Mouse (Mus musculus): ENCODE measurements around the gene Akr1cl. TPM values are rescaled to one million over a fixed set of nuclear protein-coding genes. Genes with fewer than 3 reads are reported as not detected.
"Not testable (repeated sequence)": the region's sequence is repeated elsewhere in the genome, so short reads cannot be mapped to it uniquely, and the experiment has no call there.

The Akr1cl gene
- 0.33 and 0.46 TPM in 2 replicates for polyA plus RNA-seq (2015; fragmentation: Nextera tagmentation; extraction: Ambion mirVana)

DNA sequence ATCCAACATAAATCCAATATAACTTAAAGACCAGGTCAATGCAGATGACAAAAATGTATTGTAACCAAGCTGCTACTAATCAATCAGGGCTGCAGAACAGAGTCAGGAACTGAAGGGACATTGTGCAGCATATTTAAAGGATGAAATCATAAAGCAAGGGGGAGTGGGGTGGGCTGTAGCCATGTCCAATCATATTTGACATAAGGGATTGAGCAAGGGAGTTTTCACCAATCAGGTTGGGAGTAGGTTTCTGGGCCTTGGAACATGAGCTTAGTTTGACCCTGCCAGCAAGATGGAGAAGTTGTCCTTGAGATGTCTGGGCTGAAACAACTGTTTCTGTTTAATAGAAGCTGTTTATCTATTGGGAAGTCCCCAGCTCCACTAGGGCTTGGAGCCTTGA lies at the start of gene Akr1cl:
TSS of gene Akr1cl (minus strand) at position 119 of the 400 bp plus-strand sequence.
- Histone ChIP-seq H3K27ac (replicated peaks) (no peak within 1 kb of the TSS), H3K4me3 (no peak within 1 kb of the TSS), H3K9me3 (0 out of 2 replicates have a peak, but pooled peaks cover 3% of the 10 kb centered on the region), H3K27me3 (replicated peaks) (no peaks in the 10 kb centered on the region), H3K36me3 (no peaks in the 10 kb centered on the region), H3K4me1 (no peaks in the 10 kb centered on the region), H3K9ac (no peak within 1 kb of the TSS), H3K4me2 (no peak within 1 kb of the TSS)
- no peak for ATAC-seq (ENCODE audit: extremely low read depth, insufficient number of reproducible peaks, low FRiP score, low TSS enrichment)

DNA sequence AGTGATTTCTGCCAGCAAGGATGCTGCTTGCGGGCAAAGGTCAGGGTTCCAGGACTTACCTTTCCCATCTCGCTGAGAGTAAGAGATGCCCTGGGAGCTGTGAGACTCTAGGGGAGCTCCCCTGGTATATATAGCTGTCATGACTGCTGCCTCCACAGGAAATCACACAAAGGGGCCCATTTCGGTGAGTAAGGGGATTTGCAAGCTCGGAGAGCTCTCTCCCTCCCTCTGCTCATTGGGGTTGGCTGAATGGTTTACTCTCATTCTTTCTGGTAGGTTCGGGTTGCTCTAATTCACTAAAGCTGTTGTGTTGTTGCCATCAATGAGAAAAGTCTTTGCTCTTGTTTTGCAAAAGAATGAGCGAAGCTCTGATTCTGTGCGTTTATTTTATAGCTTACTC lies 49.6 kb upstream of the Akr1cl start, which contains the start of gene Crygb:
TSS of gene Crygb (minus strand) at position 101 of the 400 bp plus-strand sequence.
- H3K4me3 ChIP-seq, result no peak within 1 kb of the TSS

DNA sequence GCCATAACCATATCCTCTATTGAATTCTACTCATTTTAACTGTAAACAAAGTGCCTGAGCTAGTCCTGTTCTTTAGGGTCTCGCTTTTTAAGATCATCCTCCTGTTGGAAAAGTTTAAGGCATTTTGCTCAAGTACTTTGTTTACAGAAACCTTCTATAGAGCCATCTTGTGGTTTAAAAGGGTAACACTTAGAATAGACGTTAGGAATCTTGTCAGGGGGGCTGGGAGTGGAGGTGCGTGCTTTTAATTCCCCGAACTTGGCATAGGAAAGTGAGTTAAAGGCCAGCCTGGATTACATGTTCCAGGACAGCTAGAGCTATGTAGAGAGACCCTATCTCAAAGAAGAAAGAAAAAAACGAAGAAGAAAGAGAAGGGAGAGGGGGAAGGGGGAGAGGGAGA lies 43.0 kb upstream of the Akr1cl start:
- H3K9ac ChIP-seq, result no peak overlapping the region
- H3K4me1 ChIP-seq, result peaks cover 5% of the 10 kb centered on the region; the same call in 1 of the 2 replicates
- no peak for ATAC-seq (ENCODE audit: extremely low read depth, insufficient number of reproducible peaks, low FRiP score, low TSS enrichment)
- no peak overlapping the region for H3K27ac ChIP-seq (replicated peaks)
- 0 out of 2 replicates have a peak, but pooled peaks cover 4% of the 10 kb centered on the region for H3K9me3 ChIP-seq
- WGBS, result 11% methylated on average over 5 of the region's 5 CpGs
- no peaks in the 10 kb centered on the region for H3K27me3 ChIP-seq (replicated peaks)
- no peak overlapping the region for H3K4me3 ChIP-seq
- H3K4me2 ChIP-seq, result no peak overlapping the region
- H3K36me3 ChIP-seq, result no peaks in the 10 kb centered on the region

More for the DNA sequence above, 49.6 kb upstream of the Akr1cl start, which contains the start of gene Crygb:
- Histone ChIP-seq H3K27me3 (replicated peaks) (no peaks in the 10 kb centered on the region), H3K4me2 (peak within 1 kb of the TSS; percentile 27; the same call in 1 of the 2 replicates), H3K9me3 (0 out of 2 replicates have a peak, but pooled peaks cover 4% of the 10 kb centered on the region), H3K36me3 (no peaks in the 10 kb centered on the region), H3K4me1 (no peaks in the 10 kb centered on the region), H3K27ac (replicated peaks) (no peak within 1 kb of the TSS), H3K9ac (no peak within 1 kb of the TSS)
- no peak for ATAC-seq (ENCODE audit: extremely low read depth, insufficient number of reproducible peaks, low FRiP score, low TSS enrichment)
- WGBS, result 38% methylated on average over 7 of the region's 7 CpGs

DNA sequence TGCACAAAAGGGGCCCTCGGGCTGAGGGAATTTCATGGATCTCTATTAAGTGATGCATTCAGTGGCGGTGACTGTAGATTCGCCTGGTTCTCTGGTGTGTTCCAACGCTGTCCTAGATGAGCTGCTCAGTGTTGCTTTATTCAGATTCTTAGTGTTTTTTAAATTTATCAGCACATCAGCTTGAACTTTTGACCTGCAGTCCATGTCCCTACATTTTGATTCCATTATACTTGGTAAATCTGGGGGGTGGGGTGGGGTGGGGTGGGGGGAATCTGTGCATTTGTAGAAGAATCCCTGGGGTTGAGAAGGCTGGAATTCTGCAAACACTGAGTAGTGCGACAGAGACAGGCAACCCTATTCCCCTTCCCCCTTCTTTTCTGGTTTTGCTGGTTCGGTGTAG lies 41.0 kb upstream of the Akr1cl start, which contains the start of gene Crygc:
TSS of gene Crygc (minus strand) at position 101 of the 400 bp plus-strand sequence.
- no peak within 1 kb of the TSS for H3K9ac ChIP-seq
- no peaks in the 10 kb centered on the region for H3K36me3 ChIP-seq
- H3K4me3 ChIP-seq, result no peak within 1 kb of the TSS
- 0 out of 2 replicates have a peak, but pooled peaks cover 2% of the 10 kb centered on the region for H3K9me3 ChIP-seq
- 0 out of 2 replicates have a peak within 1 kb of the TSS, but pooled peaks have one; percentile 16 for H3K4me2 ChIP-seq
- WGBS, result 66% methylated on average over 6 of the region's 6 CpGs
- no peak within 1 kb of the TSS for H3K27ac ChIP-seq (replicated peaks)
- H3K4me1 ChIP-seq, result peaks cover 5% of the 10 kb centered on the region; the same call in 1 of the 2 replicates
- no peak for ATAC-seq (ENCODE audit: extremely low read depth, insufficient number of reproducible peaks, low FRiP score, low TSS enrichment)
- H3K27me3 ChIP-seq (replicated peaks), result no peaks in the 10 kb centered on the region

DNA sequence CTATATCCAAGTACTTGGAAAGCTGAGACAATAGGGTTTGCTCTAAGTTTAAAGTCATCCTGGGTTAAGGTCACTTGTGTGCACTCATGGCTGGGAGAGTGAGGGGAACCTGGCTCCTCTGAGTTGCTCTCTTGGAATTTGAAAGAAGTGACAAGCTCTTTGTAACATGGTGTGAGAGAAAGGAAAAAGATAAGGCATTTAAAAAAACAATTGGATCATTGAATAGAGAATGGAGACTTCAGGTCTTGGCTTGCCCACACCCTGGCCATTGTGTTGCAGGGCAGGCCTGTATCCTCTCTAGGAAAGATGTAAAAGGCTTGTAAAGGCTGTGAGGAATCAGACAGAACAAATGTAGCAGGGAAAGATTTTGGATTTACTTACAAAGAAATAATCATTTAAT lies 35.3 kb upstream of the Akr1cl start:
- Histone ChIP-seq H3K9ac (no peak overlapping the region), H3K4me3 (no peak overlapping the region), H3K27ac (replicated peaks) (no peak overlapping the region), H3K4me1 (no peaks in the 10 kb centered on the region), H3K27me3 (replicated peaks) (no peaks in the 10 kb centered on the region), H3K9me3 (no peaks in the 10 kb centered on the region), H3K4me2 (no peak overlapping the region), H3K36me3 (no peaks in the 10 kb centered on the region)
- ATAC-seq (ENCODE audit: extremely low read depth, insufficient number of reproducible peaks, low FRiP score, low TSS enrichment), result no peak

DNA sequence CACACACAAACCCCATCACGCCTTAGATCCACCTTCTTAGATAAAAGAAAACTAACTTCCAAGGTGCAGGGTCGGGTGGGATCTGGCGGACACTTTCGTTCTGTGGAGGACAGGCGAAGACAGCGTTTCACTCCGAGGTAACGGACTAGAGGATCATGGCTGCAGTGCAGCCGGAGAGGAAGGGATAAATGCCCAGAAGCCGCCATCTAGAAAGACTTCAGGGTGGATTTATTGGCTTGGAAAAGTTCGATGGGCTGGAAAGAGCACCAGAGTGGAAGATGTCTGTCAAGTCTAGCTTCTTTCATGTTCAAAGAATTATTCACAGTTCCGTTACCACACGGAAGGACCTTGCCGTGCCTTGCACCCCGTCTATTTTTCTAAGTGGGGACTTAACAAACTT lies 31.6 kb upstream of the Akr1cl start:
- Histone ChIP-seq H3K4me3 (no peak overlapping the region), H3K36me3 (no peaks in the 10 kb centered on the region), H3K4me1 (no peaks in the 10 kb centered on the region), H3K27ac (replicated peaks) (no peak overlapping the region), H3K9me3 (no peaks in the 10 kb centered on the region), H3K4me2 (no peak overlapping the region), H3K27me3 (replicated peaks) (no peaks in the 10 kb centered on the region), H3K9ac (no peak overlapping the region)
- no peak for ATAC-seq (ENCODE audit: extremely low read depth, insufficient number of reproducible peaks, low FRiP score, low TSS enrichment)
- WGBS, result 82% methylated on average over 15 of the region's 15 CpGs

DNA sequence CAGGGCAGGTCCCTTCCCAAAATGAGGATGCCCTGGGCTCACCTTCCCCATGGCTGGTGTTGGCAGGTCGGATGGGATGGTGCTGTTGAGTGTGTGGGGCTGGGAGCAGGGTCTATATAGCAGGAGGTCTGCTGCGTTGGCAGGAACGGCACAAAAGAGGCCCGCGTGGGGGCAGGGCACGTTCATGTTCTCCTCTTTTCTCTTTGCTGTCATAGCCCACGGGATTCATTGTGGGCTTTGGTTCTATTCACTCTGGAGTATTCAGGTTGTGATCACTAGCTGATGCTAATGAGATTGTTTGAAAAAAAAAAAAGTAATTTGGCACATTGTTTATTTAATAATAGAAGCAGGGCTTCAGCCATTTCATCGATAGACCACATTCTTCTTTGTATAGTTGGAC lies 30.8 kb upstream of the Akr1cl start, which contains the start of gene Crygd:
TSS of gene Crygd (minus strand) at position 101 of the 400 bp plus-strand sequence.
- Histone ChIP-seq H3K9me3 (no peaks in the 10 kb centered on the region), H3K27me3 (replicated peaks) (no peaks in the 10 kb centered on the region), H3K4me2 (no peak within 1 kb of the TSS), H3K4me3 (no peak within 1 kb of the TSS), H3K9ac (no peak within 1 kb of the TSS), H3K27ac (replicated peaks) (no peak within 1 kb of the TSS), H3K36me3 (no peaks in the 10 kb centered on the region), H3K4me1 (no peaks in the 10 kb centered on the region)
- 75% methylated on average over 8 of the region's 8 CpGs for whole genome bisulfite sequencing
- no peak for ATAC-seq (ENCODE audit: extremely low read depth, insufficient number of reproducible peaks, low FRiP score, low TSS enrichment)

DNA sequence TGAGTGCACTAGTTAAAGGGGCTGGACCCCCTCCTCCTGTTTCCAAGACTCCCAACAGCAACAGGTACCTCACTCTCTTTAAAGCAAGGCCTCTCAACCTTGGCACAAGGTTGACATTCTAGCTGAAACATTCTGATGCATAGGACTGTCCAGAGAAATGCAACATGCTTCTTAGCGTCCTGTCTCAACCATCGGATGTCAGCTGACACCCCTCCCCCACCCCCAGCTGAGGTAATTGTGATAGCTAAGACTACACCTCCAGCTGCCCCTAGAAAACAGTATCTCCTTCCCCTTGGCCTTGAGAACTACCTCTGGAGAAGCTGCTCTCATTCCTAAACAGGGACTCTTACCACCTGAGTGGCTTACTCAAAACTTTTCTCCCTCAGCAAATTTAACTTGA lies 19.6 kb upstream of the Akr1cl start:
- Histone ChIP-seq H3K36me3 (no peaks in the 10 kb centered on the region), H3K4me1 (peaks cover 7% of the 10 kb centered on the region), H3K9me3 (no peaks in the 10 kb centered on the region), H3K4me3 (no peak overlapping the region), H3K9ac (no peak overlapping the region), H3K4me2 (no peak overlapping the region), H3K27ac (replicated peaks) (no peak overlapping the region), H3K27me3 (replicated peaks) (no peaks in the 10 kb centered on the region)
- WGBS, result 14% methylated on average over 2 of the region's 2 CpGs
- ATAC-seq (ENCODE audit: extremely low read depth, insufficient number of reproducible peaks, low FRiP score, low TSS enrichment), result no peak

DNA sequence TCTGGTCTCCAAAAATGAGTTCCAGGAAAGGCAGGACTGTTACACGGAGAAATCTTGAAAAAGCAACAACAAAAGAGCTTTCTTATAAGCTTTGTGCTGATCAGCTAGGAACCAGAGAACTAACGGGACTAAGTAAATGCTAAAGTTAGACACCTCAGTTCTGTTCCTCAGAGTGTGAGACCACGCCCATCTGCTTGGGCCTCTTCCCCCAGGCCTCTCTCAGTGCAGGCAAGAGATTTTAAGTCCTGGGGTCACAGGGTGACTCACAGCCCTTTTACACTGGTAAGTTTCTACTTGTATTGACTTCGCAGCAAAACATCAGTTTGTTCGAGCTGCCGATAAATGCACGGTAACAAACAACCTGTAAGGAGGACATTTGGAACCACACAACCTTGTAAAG lies 19.1 kb upstream of the Akr1cl start:
- ATAC-seq (ENCODE audit: extremely low read depth, insufficient number of reproducible peaks, low FRiP score, low TSS enrichment), result no peak
- Histone ChIP-seq H3K9ac (no peak overlapping the region), H3K4me3 (no peak overlapping the region), H3K27ac (replicated peaks) (no peak overlapping the region), H3K36me3 (no peaks in the 10 kb centered on the region), H3K9me3 (no peaks in the 10 kb centered on the region), H3K4me1 (peaks cover 7% of the 10 kb centered on the region), H3K27me3 (replicated peaks) (no peaks in the 10 kb centered on the region), H3K4me2 (no peak overlapping the region)
- WGBS, result 57% methylated on average over 7 of the region's 7 CpGs

DNA sequence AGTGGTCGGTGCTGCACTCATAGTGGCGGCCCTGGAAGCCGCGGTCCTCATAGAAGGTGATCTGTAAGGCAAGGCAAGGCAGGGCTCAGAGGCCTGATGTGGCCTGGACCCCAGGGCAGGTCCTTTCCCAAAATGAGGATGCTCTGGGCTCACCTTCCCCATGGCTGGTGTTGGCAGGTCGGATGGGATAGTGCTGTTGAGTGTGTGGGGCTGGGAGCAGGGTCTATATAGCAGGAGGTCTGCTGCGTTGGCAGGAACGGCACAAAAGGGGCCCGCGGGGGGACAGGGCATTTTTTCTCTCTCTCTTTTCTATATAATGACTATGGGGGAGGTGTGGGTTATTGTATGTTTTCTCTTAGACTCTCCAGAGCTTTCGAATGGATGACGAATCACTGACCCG lies 18.4 kb upstream of the Akr1cl start, which contains the start of gene Cryge:
TSS of gene Cryge (minus strand) at position 198 of the 400 bp plus-strand sequence.
- not testable (repeated sequence) for H3K27me3 ChIP-seq (replicated peaks); H3K4me2 ChIP-seq; H3K27ac ChIP-seq (replicated peaks); H3K36me3 ChIP-seq; H3K9me3 ChIP-seq; H3K4me3 ChIP-seq; H3K4me1 ChIP-seq; ATAC-seq (ENCODE audit: extremely low read depth, insufficient number of reproducible peaks, low FRiP score, low TSS enrichment); H3K9ac ChIP-seq
- 83% methylated on average over 8 of the region's 12 CpGs for WGBS

DNA sequence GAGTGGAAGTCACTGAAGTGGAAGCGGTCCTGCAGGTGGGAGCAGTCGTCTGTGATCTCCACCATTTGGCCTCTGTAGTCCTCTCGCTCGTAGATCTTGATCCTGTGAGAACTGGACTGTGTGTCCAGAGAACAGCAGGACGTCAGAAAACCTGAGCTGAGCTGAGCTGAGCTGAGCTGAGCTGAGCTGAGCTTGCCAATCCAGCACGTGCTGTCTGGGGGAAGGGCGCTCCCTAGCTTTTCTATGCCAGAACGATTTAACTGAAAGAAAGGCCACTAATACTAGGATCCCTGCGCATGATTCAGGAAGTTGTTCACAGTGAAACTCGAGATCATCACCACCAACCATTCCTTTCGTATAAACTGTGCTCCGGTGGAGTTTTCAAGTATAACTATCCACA lies 16.2 kb upstream of the Akr1cl start:
- no peak overlapping the region for H3K4me3 ChIP-seq
- no peaks in the 10 kb centered on the region for H3K27me3 ChIP-seq (replicated peaks)
- H3K4me2 ChIP-seq, result no peak overlapping the region
- peaks cover 7% of the 10 kb centered on the region for H3K4me1 ChIP-seq
- no peaks in the 10 kb centered on the region for H3K36me3 ChIP-seq
- no peaks in the 10 kb centered on the region for H3K9me3 ChIP-seq
- H3K27ac ChIP-seq (replicated peaks), result no peak overlapping the region
- H3K9ac ChIP-seq, result no peak overlapping the region
- no peak for ATAC-seq (ENCODE audit: extremely low read depth, insufficient number of reproducible peaks, low FRiP score, low TSS enrichment)
- WGBS, result 49% methylated on average over 12 of the region's 12 CpGs

DNA sequence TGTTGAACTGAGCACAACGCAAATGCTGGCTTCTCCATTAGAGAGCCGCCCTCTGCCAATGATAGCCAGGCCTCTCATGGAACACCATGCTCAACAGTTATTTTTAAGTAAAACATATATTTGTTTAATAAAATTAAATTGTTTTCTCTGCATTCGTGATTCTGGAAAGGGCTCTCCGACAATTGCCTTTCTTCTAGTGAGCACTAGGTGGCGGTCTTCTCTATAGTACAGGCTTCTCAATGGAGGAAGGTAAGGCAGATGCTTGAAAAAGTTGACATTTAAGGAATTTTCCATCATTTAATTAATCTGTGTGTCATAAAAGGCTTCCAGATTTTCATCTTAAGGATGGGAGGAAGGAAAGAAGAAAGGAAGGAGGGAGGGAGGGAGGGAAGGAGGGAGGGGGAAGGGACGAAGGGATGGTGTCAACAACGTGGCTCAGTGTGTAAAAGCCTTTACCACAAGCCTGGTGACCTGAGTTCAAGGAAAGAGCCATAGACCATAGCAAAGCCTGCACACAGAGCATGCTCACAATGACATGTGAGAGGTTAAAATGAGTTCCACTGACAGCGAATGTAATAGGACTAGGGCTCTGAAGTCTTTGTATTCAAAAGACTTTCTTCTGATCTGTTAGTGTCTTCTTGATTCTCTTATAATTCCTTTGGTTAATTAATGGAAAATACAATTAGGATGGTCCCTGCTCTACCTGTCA lies 14.0 kb upstream of the Akr1cl start:
- Histone ChIP-seq H3K4me3 (no peak overlapping the region), H3K36me3 (no peaks in the 10 kb centered on the region), H3K9me3 (no peaks in the 10 kb centered on the region), H3K27me3 (replicated peaks) (no peaks in the 10 kb centered on the region), H3K4me1 (no peaks in the 10 kb centered on the region), H3K27ac (replicated peaks) (no peak overlapping the region), H3K4me2 (peak overlapping the region; percentile 27), H3K9ac (peak overlapping the region; percentile 37; the same call in 1 of the 2 replicates)
- no peak for ATAC-seq (ENCODE audit: extremely low read depth, insufficient number of reproducible peaks, low FRiP score, low TSS enrichment)
- 35% methylated on average over 8 of the region's 8 CpGs for WGBS
